Mouse (Mus musculus) ovary, postnatal 36 days (tissue): ENCODE data around the gene Ifit3.
A peak's percentile ranks its signal among the peaks of the same experiment; 100 is the strongest.
"Not testable (repeated sequence)": the region's sequence is repeated elsewhere in the genome, so short reads cannot be mapped to it uniquely, and the experiment has no call there.

ENCODE experiments used
- DNase-seq: peaks from one replicate; pipeline ENCODE4 v3.0.0; 2022; ENCODE audit warnings: low spot score, mixed read lengths

The Ifit3 gene

GRCm38 (mm10) chr19:34588959-34589358 is 5.6 kb downstream of the Ifit3 start:
- no peak for DNase-seq

- no peak for DNase-seq
These were observed 10.1 kb downstream of the Ifit3 start for GRCm38 (mm10) chr19:34593456-34593855.

GRCm38 (mm10) chr19:34594523-34594922 is 11.2 kb downstream of the Ifit3 start:
- not testable (repeated sequence) for DNase-seq

GRCm38 (mm10) chr19:34596811-34597210 is 13.5 kb downstream of the Ifit3 start:
- DNase-seq: no peak

GRCm38 (mm10) chr19:34598341-34598740 is 15.0 kb downstream of the Ifit3 start:
- peak; percentile 27 for DNase-seq

- DNase-seq: not testable (repeated sequence)
These were observed 15.9 kb downstream of the Ifit3 start for GRCm38 (mm10) chr19:34599250-34599649.

GRCm38 (mm10) chr19:34601888-34602287 is 18.6 kb downstream of the Ifit3 start, which contains the start of gene Ifit1bl1:
Gene Ifit1bl1 (minus strand): TSS chr19:34601956.
- DNase-seq: not testable (repeated sequence)

GRCm38 (mm10) chr19:34605472-34605871 is 22.1 kb downstream of the Ifit3 start:
- no peak for DNase-seq

- DNase-seq: not testable (repeated sequence)
These were observed 24.1 kb downstream of the Ifit3 start, which contains the start of gene Ifit3b for GRCm38 (mm10) chr19:34607237-34608051. Gene Ifit3b (plus strand): TSS chr19:34607970.

GRCm38 (mm10) chr19:34610118-34610517 is 26.8 kb downstream of the Ifit3 start:
- DNase-seq: not testable (repeated sequence)

GRCm38 (mm10) chr19:34612243-34613001 is 29.1 kb downstream of the Ifit3 start:
- not testable (repeated sequence) for DNase-seq

GRCm38 (mm10) chr19:34620871-34621270 is 37.5 kb downstream of the Ifit3 start:
- no peak for DNase-seq

GRCm38 (mm10) chr19:34623781-34624180 is 40.5 kb downstream of the Ifit3 start:
- no peak for DNase-seq

- DNase-seq: no peak
These were observed 41.3 kb downstream of the Ifit3 start for GRCm38 (mm10) chr19:34624663-34625062.

- no peak for DNase-seq
These were observed 44.2 kb downstream of the Ifit3 start for GRCm38 (mm10) chr19:34627496-34627895.

- no peak for DNase-seq
These were observed 48.2 kb downstream of the Ifit3 start for GRCm38 (mm10) chr19:34631487-34631886.

- no peak for DNase-seq
These were observed 50.2 kb downstream of the Ifit3 start for GRCm38 (mm10) chr19:34633484-34633883.

- DNase-seq: peak; percentile 15
These were observed 53.7 kb downstream of the Ifit3 start for GRCm38 (mm10) chr19:34636933-34637557.
